Comparison of ENCODE assay signal across 31 mouse cellular contexts in the genomic region with DNA sequence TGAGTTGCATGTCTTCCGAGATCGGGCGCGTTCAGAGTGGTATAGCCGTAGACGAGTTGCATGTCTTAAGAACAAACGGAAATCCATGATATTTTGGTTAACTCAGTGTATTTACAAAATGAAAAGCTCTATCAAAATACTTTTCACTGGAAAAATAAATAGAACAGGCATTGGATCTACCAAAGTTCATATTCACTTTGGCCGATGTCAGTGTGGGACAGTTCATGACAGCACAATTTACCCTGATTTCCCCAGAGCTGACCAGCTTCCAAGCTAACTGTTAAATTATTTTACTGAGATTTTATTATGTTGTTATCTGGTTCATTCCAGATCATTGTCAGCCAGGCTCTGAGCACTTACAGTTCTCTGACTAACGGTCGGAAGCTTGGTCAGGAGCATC. TPM values are rescaled to one million over a fixed set of nuclear protein-coding genes. Genes with fewer than 3 reads are reported as not detected.
A peak's percentile ranks its signal among the peaks of the same experiment; 100 is the strongest.
DNase-seq lines count a peak whose midpoint lies in the region; ATAC-seq and TF ChIP-seq lines count a peak whose summit lies in the region.
"Had no signal": no experiment of that assay in that cellular context is flagged by ENCODE, and none has a peak within 500 bp of the region (broad histone marks: within the 10 kb centered on the region; RNA-seq: fewer than 3 reads in every experiment).

No protein-coding gene starts in this region.

- H3K4me2 ChIP-seq in heart, embryonic 15.5 days = no peak overlapping the region
- no peak overlapping the region for H3K4me2 ChIP-seq in heart, embryonic 12.5 days
- H3K4me2 ChIP-seq in liver, embryonic 12.5 days = no peak overlapping the region
- H3K4me2 ChIP-seq: embryonic facial prominence, embryonic 12.5 days; embryonic facial prominence, embryonic 15.5 days; hindbrain, embryonic 13.5 days; intestine, embryonic 15.5 days had no signal

- H3K4me3 ChIP-seq in heart, adult 2 months = peak overlapping the region; percentile 3; the same call in 1 of the 2 replicates
- no peak overlapping the region for H3K4me3 ChIP-seq in heart, embryonic 15.5 days
- H3K4me3 ChIP-seq in heart, embryonic 12.5 days = no peak overlapping the region
- no peak overlapping the region for H3K4me3 ChIP-seq in liver, adult 2 months (ENCODE audit: insufficient read depth, low read depth, low read length)
- no peak overlapping the region for H3K4me3 ChIP-seq in liver, embryonic 12.5 days
- H3K4me3 ChIP-seq: embryonic facial prominence, embryonic 12.5 days; embryonic facial prominence, embryonic 15.5 days; hindbrain, embryonic 10.5 days; hindbrain, embryonic 13.5 days; intestine, embryonic 15.5 days had no signal

- H3K27me3 ChIP-seq in heart, adult 2 months (ENCODE audit: control insufficient read depth, insufficient read depth, low read length) = no peaks in the 10 kb centered on the region
- H3K27me3 ChIP-seq in heart, embryonic 15.5 days = no peaks in the 10 kb centered on the region
- no peaks in the 10 kb centered on the region for H3K27me3 ChIP-seq in heart, embryonic 12.5 days (replicated peaks)
- no peaks in the 10 kb centered on the region for H3K27me3 ChIP-seq in liver, adult 2 months (ENCODE audit: control insufficient read depth, insufficient read depth, low read length)
- H3K27me3 ChIP-seq in liver, embryonic 12.5 days (replicated peaks) = no peaks in the 10 kb centered on the region
- H3K27me3 ChIP-seq: embryonic facial prominence, embryonic 12.5 days; embryonic facial prominence, embryonic 15.5 days; hindbrain, embryonic 13.5 days; intestine, embryonic 15.5 days had no signal

- TF ChIP-seq POLR2A in heart, adult 2 months (IDR thresholded peaks at IDR 0.05; ENCODE audit: insufficient read depth, low read depth, low read length) = no peak
- no peak for TF ChIP-seq POLR2A in liver, adult 2 months (IDR thresholded peaks at IDR 0.05; ENCODE audit: extremely low read depth, insufficient read depth, low read length)

- peak overlapping the region; percentile 82 for H3K27ac ChIP-seq in heart, adult 2 months
- peak overlapping the region; percentile 29; the same call in 1 of the 2 replicates for H3K27ac ChIP-seq in heart, embryonic 15.5 days
- H3K27ac ChIP-seq in heart, embryonic 12.5 days (ENCODE audit: poor library complexity, severe bottlenecking) = no peak overlapping the region
- H3K27ac ChIP-seq in liver, adult 2 months (replicated peaks; ENCODE audit: insufficient read depth, low read depth, low read length) = peak overlapping the region; percentile 50
- no peak overlapping the region for H3K27ac ChIP-seq in liver, embryonic 12.5 days
- H3K27ac ChIP-seq: embryonic facial prominence, embryonic 12.5 days; embryonic facial prominence, embryonic 15.5 days; hindbrain, embryonic 10.5 days; hindbrain, embryonic 13.5 days had no signal

- TF ChIP-seq EP300 in heart, adult 2 months (IDR thresholded peaks at IDR 0.05; ENCODE audit: insufficient read depth, low read depth, low read length) = no peak

- 62% methylated on average over 10 of the region's 10 CpGs for WGBS in heart, adult 2 months
- WGBS in heart, embryonic 15.5 days = 78% methylated on average over 10 of the region's 10 CpGs
- WGBS in heart, embryonic 12.5 days = 68% methylated on average over 10 of the region's 10 CpGs
- WGBS in liver, adult 2 months = 24% methylated on average over 10 of the region's 10 CpGs
- WGBS in liver, embryonic 12.5 days (ENCODE audit: insufficient replicate concordance) = 82% methylated on average over 10 of the region's 10 CpGs

- ATAC-seq in heart, embryonic 15.5 days (replicated peaks; ENCODE audit: insufficient number of reproducible peaks, insufficient read depth, low FRiP score, low read depth) = no peak
- no peak for ATAC-seq in heart, embryonic 12.5 days (ENCODE audit: insufficient number of reproducible peaks, low FRiP score)
- ATAC-seq in liver, embryonic 12.5 days = no peak
- ATAC-seq: forebrain, embryonic 14.5 days; forebrain, postnatal 0 days; hindbrain, embryonic 16.5 days; Patski had no signal

- H3K9me3 ChIP-seq in heart, embryonic 15.5 days (replicated peaks) = no peaks in the 10 kb centered on the region
- no peaks in the 10 kb centered on the region for H3K9me3 ChIP-seq in heart, embryonic 12.5 days (replicated peaks)
- H3K9me3 ChIP-seq in liver, embryonic 12.5 days (replicated peaks) = no peaks in the 10 kb centered on the region
- H3K9me3 ChIP-seq: embryonic facial prominence, embryonic 12.5 days; embryonic facial prominence, embryonic 15.5 days; G1E; hindbrain, embryonic 10.5 days; hindbrain, embryonic 13.5 days; intestine, embryonic 15.5 days had no signal

- no peak for TF ChIP-seq CTCF in heart, adult 2 months (IDR thresholded peaks at IDR 0.05)
- TF ChIP-seq CTCF in liver, adult 2 months (IDR thresholded peaks at IDR 0.05; ENCODE audit: low read depth, low read length) = no peak

- no peak for DNase-seq in heart, adult 2 months
- DNase-seq in heart, adult 11 months = no peak
- DNase-seq in liver, adult 2 months (ENCODE audit: extremely low read depth, low read depth, low spot score) = peak; percentile 91
- no peak for DNase-seq in frontal cortex, postnatal 36 days (ENCODE audit: low spot score in 2 of 2)
- DNase-seq: B cell, adult 2 months; cerebellum, adult 11 months; cerebellum, adult 2 months; cerebellum, adult 9-11 months; cerebellum, postnatal 25 days; forebrain, postnatal 0 days had no signal

- no peak overlapping the region for H3K9ac ChIP-seq in heart, adult 2 months (ENCODE audit: low read depth, low read length)
- no peak overlapping the region for H3K9ac ChIP-seq in heart, embryonic 15.5 days
- no peak overlapping the region for H3K9ac ChIP-seq in heart, embryonic 12.5 days
- peak overlapping the region; percentile 3 for H3K9ac ChIP-seq in liver, adult 2 months (ENCODE audit: low read depth, low read length)
- no peak overlapping the region for H3K9ac ChIP-seq in liver, embryonic 12.5 days
- H3K9ac ChIP-seq: embryonic facial prominence, embryonic 12.5 days; embryonic facial prominence, embryonic 15.5 days; forebrain, postnatal 0 days; hindbrain, embryonic 13.5 days; intestine, embryonic 15.5 days had no signal

- peaks cover 2% of the 10 kb centered on the region; the same call in 1 of the 2 replicates for H3K36me3 ChIP-seq in heart, adult 2 months (ENCODE audit: control insufficient read depth, insufficient read depth, low read length)
- H3K36me3 ChIP-seq in heart, embryonic 15.5 days = no peaks in the 10 kb centered on the region
- no peaks in the 10 kb centered on the region for H3K36me3 ChIP-seq in heart, embryonic 12.5 days
- H3K36me3 ChIP-seq in liver, adult 2 months (ENCODE audit: control insufficient read depth, insufficient read depth, low read length) = no peaks in the 10 kb centered on the region
- H3K36me3 ChIP-seq in liver, embryonic 12.5 days = no peaks in the 10 kb centered on the region
- H3K36me3 ChIP-seq: embryonic facial prominence, embryonic 12.5 days; embryonic facial prominence, embryonic 15.5 days; G1E; hindbrain, embryonic 10.5 days; hindbrain, embryonic 13.5 days; intestine, embryonic 15.5 days had no signal

- intact Hi-C loops in heart, adult 2 months (cut with DNase I) = no loop called here

- peaks cover 7% of the 10 kb centered on the region for H3K4me1 ChIP-seq in heart, adult 2 months (ENCODE audit: control insufficient read depth, insufficient read depth, low read length)
- peaks cover 9% of the 10 kb centered on the region; the same call in 1 of the 2 replicates for H3K4me1 ChIP-seq in heart, embryonic 15.5 days (replicated peaks)
- H3K4me1 ChIP-seq in heart, embryonic 12.5 days (replicated peaks) = peaks cover 10% of the 10 kb centered on the region
- H3K4me1 ChIP-seq in liver, adult 2 months (ENCODE audit: control insufficient read depth, insufficient read depth, low read length) = peaks cover 3% of the 10 kb centered on the region
- 0 out of 2 replicates have a peak, but pooled peaks cover 5% of the 10 kb centered on the region for H3K4me1 ChIP-seq in liver, embryonic 12.5 days
- H3K4me1 ChIP-seq: embryonic facial prominence, embryonic 12.5 days; embryonic facial prominence, embryonic 15.5 days; hindbrain, embryonic 13.5 days; intestine, embryonic 15.5 days had no signal

- H3K79me2 ChIP-seq in heart, adult 2 months (replicated peaks; ENCODE audit: control insufficient read depth, insufficient read depth, low read length) = no peaks in the 10 kb centered on the region
- H3K79me2 ChIP-seq in liver, adult 2 months (ENCODE audit: control insufficient read depth, insufficient read depth, low read length) = no peaks in the 10 kb centered on the region

RNA-seq across cellular contexts. Expression of gene Tie1, which starts 0.6 kb away (rescaled TPM):
- total RNA-seq in heart, adult 2 months (2021) = 10 to 100 TPM; 59.8 to 63.3 TPM
- 66.8 and 82.3 TPM in 2 replicates for polyA plus RNA-seq in heart, adult 2 months (2012; rRNA removed)
- polyA plus RNA-seq in heart, embryonic 15.5 days (2015; fragmentation: Nextera tagmentation; extraction: Ambion mirVana) = 51.9 and 63.3 TPM in 2 replicates
- 65.8 and 69.4 TPM in 2 replicates for polyA plus RNA-seq in heart, embryonic 12.5 days (2016; fragmentation: Nextera tagmentation; extraction: Ambion mirVana)
- total RNA-seq in liver, adult 2 months (2014; rRNA removed) = 6.6 and 9.6 TPM in 2 replicates
- polyA plus RNA-seq in liver, adult 2 months (2012; rRNA removed) = 6.7 and 8.9 TPM in 2 replicates
- polyA plus RNA-seq in liver, embryonic 12.5 days (2016; fragmentation: Nextera tagmentation; extraction: Ambion mirVana) = 11.0 and 11.3 TPM in 2 replicates
- total RNA-seq: CH12.LX had no signal
- polyA plus RNA-seq: Patski had no signal

RNA-seq across cellular contexts. Expression of gene Mpl, which starts 33.1 kb away (rescaled TPM):
- 1 to 10 TPM in 1 of 2 experiments, under 1 TPM in 1; 0.31 to 1.5 TPM for total RNA-seq in heart, adult 2 months (2021)
- polyA plus RNA-seq in heart, adult 2 months (2012; rRNA removed) = 0.67 and 1.3 TPM in 2 replicates
- polyA plus RNA-seq in heart, embryonic 15.5 days (2015; fragmentation: Nextera tagmentation; extraction: Ambion mirVana) = 1.3 and 1.7 TPM in 2 replicates
- polyA plus RNA-seq in heart, embryonic 12.5 days (2016; fragmentation: Nextera tagmentation; extraction: Ambion mirVana) = 2.9 and 3.9 TPM in 2 replicates
- total RNA-seq in liver, adult 2 months (2014; rRNA removed) = not detected in 2 replicates
- not detected in 2 replicates for polyA plus RNA-seq in liver, adult 2 months (2012; rRNA removed)
- 17.4 and 19.4 TPM in 2 replicates for polyA plus RNA-seq in liver, embryonic 12.5 days (2016; fragmentation: Nextera tagmentation; extraction: Ambion mirVana)
- total RNA-seq: CH12.LX; forebrain, postnatal 0 days; gastrocnemius, postnatal 14 days had no signal
- polyA plus RNA-seq: forebrain, postnatal 0 days; Patski had no signal

RNA-seq across cellular contexts. Expression of gene 2610528J11Rik, which starts 36.3 kb away (rescaled TPM):
- total RNA-seq in heart, adult 2 months (2021) = not detected
- 0.37 TPM in 1 of 2 replicates, not detected in the other for polyA plus RNA-seq in heart, adult 2 months (2012; rRNA removed)
- polyA plus RNA-seq in heart, embryonic 15.5 days (2015; fragmentation: Nextera tagmentation; extraction: Ambion mirVana) = 0.48 and 2.0 TPM in 2 replicates
- polyA plus RNA-seq in heart, embryonic 12.5 days (2016; fragmentation: Nextera tagmentation; extraction: Ambion mirVana) = 0.27 and 0.31 TPM in 2 replicates
- total RNA-seq in liver, adult 2 months (2014; rRNA removed) = 19.8 and 21.5 TPM in 2 replicates
- polyA plus RNA-seq in liver, adult 2 months (2012; rRNA removed) = 52.6 and 54.6 TPM in 2 replicates
- polyA plus RNA-seq in liver, embryonic 12.5 days (2016; fragmentation: Nextera tagmentation; extraction: Ambion mirVana) = 4.5 and 4.9 TPM in 2 replicates
- total RNA-seq: adrenal gland, adult 18-20 months; adrenal gland, postnatal 36 days; CH12.LX; common myeloid progenitor, adult 5-6 weeks; forebrain, postnatal 0 days; G1E; gastrocnemius, postnatal 14 days; gastrocnemius, postnatal 4 days; heart, adult 8-10 months; heart, postnatal 14 days had no signal
- polyA plus RNA-seq: cerebellum, adult 2 months; forebrain, embryonic 14.5 days; forebrain, postnatal 0 days; G1E; heart, embryonic 14.5 days; hindbrain, embryonic 13.5 days; hindbrain, embryonic 16.5 days; Patski had no signal

RNA-seq across cellular contexts. Expression of gene Cdc20, which starts 53.3 kb away (rescaled TPM):
- total RNA-seq in heart, adult 2 months (2021) = under 1 TPM; 0.76 to 0.96 TPM
- 1.6 and 2.3 TPM in 2 replicates for polyA plus RNA-seq in heart, adult 2 months (2012; rRNA removed)
- polyA plus RNA-seq in heart, embryonic 15.5 days (2015; fragmentation: Nextera tagmentation; extraction: Ambion mirVana) = 147 and 185 TPM in 2 replicates
- polyA plus RNA-seq in heart, embryonic 12.5 days (2016; fragmentation: Nextera tagmentation; extraction: Ambion mirVana) = 157 and 163 TPM in 2 replicates
- total RNA-seq in liver, adult 2 months (2014; rRNA removed) = 0.46 and 5.4 TPM in 2 replicates
- polyA plus RNA-seq in liver, adult 2 months (2012; rRNA removed) = 0.59 and 0.93 TPM in 2 replicates
- polyA plus RNA-seq in liver, embryonic 12.5 days (2016; fragmentation: Nextera tagmentation; extraction: Ambion mirVana) = 240 and 250 TPM in 2 replicates

RNA-seq across cellular contexts. Expression of gene Tmem125, which starts 53.4 kb away (rescaled TPM):
- total RNA-seq in heart, adult 2 months (2021) = not detected
- polyA plus RNA-seq in heart, adult 2 months (2012; rRNA removed) = 0.44 and 0.70 TPM in 2 replicates
- polyA plus RNA-seq in heart, embryonic 15.5 days (2015; fragmentation: Nextera tagmentation; extraction: Ambion mirVana) = 0.39 and 1.2 TPM in 2 replicates
- 0.18 and 0.23 TPM in 2 replicates for polyA plus RNA-seq in heart, embryonic 12.5 days (2016; fragmentation: Nextera tagmentation; extraction: Ambion mirVana)
- total RNA-seq in liver, adult 2 months (2014; rRNA removed) = 2.9 and 3.5 TPM in 2 replicates
- polyA plus RNA-seq in liver, adult 2 months (2012; rRNA removed) = 13.1 and 17.5 TPM in 2 replicates
- 0.23 and 0.54 TPM in 2 replicates for polyA plus RNA-seq in liver, embryonic 12.5 days (2016; fragmentation: Nextera tagmentation; extraction: Ambion mirVana)
- total RNA-seq: adrenal gland, adult 18-20 months; adrenal gland, postnatal 36 days; CH12.LX; forebrain, postnatal 0 days had no signal
- polyA plus RNA-seq: forebrain, embryonic 14.5 days; G1E had no signal

Comparison
In these comparisons a context has a peak if more than half of its experiments do, and no peak if none do; other contexts are left out.
1. H3K27ac ChIP-seq: peak in heart, adult 2 months (single experiment), heart, embryonic 15.5 days (single experiment) and liver, adult 2 months (single experiment); none in heart, embryonic 12.5 days (single experiment) and liver, embryonic 12.5 days (single experiment).